Mouse (Mus musculus): ENCODE results near the gene B3galt5.

Gene B3galt5

GRCm38 (mm10) chr16:96272929-96273619 is 37.5 kb downstream of the B3galt5 start:
- DNase-seq: peak; percentile 42 to 55

- DNase-seq: no peak
These were observed 41.0 kb downstream of the B3galt5 start for GRCm38 (mm10) chr16:96276596-96276995.

- no peak for DNase-seq
These were observed 43.1 kb downstream of the B3galt5 start for GRCm38 (mm10) chr16:96278491-96279224.

GRCm38 (mm10) chr16:96280719-96281605 is 45.4 kb downstream of the B3galt5 start:
- no peak for DNase-seq

GRCm38 (mm10) chr16:96282566-96282965 is 47.0 kb downstream of the B3galt5 start:
- no peak for DNase-seq

- DNase-seq: peak; percentile 16 to 26
These were observed 56.3 kb downstream of the B3galt5 start for GRCm38 (mm10) chr16:96291885-96292284.

GRCm38 (mm10) chr16:96292530-96293173 is 57.1 kb downstream of the B3galt5 start:
- DNase-seq: peak; percentile 37 to 49

- no peak for DNase-seq
These were observed 62.5 kb downstream of the B3galt5 start for GRCm38 (mm10) chr16:96298075-96298474.

- no peak for DNase-seq
These were observed 63.0 kb downstream of the B3galt5 start for GRCm38 (mm10) chr16:96298574-96298973.

GRCm38 (mm10) chr16:96303356-96303755 is 67.8 kb downstream of the B3galt5 start:
- no peak for DNase-seq

- DNase-seq: no peak
These were observed 68.8 kb downstream of the B3galt5 start for GRCm38 (mm10) chr16:96304438-96304837.

- no peak for DNase-seq
These were observed 71.3 kb downstream of the B3galt5 start for GRCm38 (mm10) chr16:96306905-96307304.

GRCm38 (mm10) chr16:96317803-96318202 is 82.2 kb downstream of the B3galt5 start:
- no peak for DNase-seq

GRCm38 (mm10) chr16:96322739-96323138 is 87.1 kb downstream of the B3galt5 start:
- no peak for DNase-seq

- DNase-seq: no peak
These were observed 87.6 kb downstream of the B3galt5 start for GRCm38 (mm10) chr16:96323166-96323565.

- peak; percentile 53 to 73 for DNase-seq
These were observed 90.8 kb downstream of the B3galt5 start for GRCm38 (mm10) chr16:96326110-96326999.

- DNase-seq: peak; percentile 43 to 69
These were observed 91.7 kb downstream of the B3galt5 start for GRCm38 (mm10) chr16:96327251-96327650.

GRCm38 (mm10) chr16:96339570-96339969 is 104.0 kb downstream of the B3galt5 start:
- DNase-seq: no peak

GRCm38 (mm10) chr16:96341269-96341668 is 105.7 kb downstream of the B3galt5 start:
- peak; percentile 34 to 45 for DNase-seq

GRCm38 (mm10) chr16:96341945-96342344 is 106.3 kb downstream of the B3galt5 start:
- DNase-seq: no peak

GRCm38 (mm10) chr16:96345117-96345516 is 109.5 kb downstream of the B3galt5 start:
- DNase-seq: peak; percentile 77 to 79

GRCm38 (mm10) chr16:96348070-96348469 is 112.5 kb downstream of the B3galt5 start:
- no peak for DNase-seq
